Mouse (Mus musculus) B cell, adult 2 months (primary cell): ENCODE measurements around the gene Atp13a2.

Experiments
- DNase-seq, 2 experiments: peaks; one replicate each; pipeline ENCODE4 v3.0.0; 2022

Gene Atp13a2

GRCm38 (mm10) chr4:140986711-140987395, at the start of gene Atp13a2:
Gene Atp13a2 (plus strand): TSS chr4:140986873.
- peak; percentile 91 to 93 for DNase-seq

GRCm38 (mm10) chr4:140944356-140944755, 42.3 kb upstream of the Atp13a2 start:
- peak; percentile 78 to 81 for DNase-seq

GRCm38 (mm10) chr4:140944961-140945442, 41.7 kb upstream of the Atp13a2 start:
- DNase-seq = peak; percentile 78 to 79

- DNase-seq = no peak
Measured at GRCm38 (mm10) chr4:140945571-140945970, 41.1 kb upstream of the Atp13a2 start.

- DNase-seq = no peak
Measured at GRCm38 (mm10) chr4:140946048-140946447, 40.6 kb upstream of the Atp13a2 start.

GRCm38 (mm10) chr4:140946580-140947205, 40.0 kb upstream of the Atp13a2 start:
- DNase-seq = no peak

GRCm38 (mm10) chr4:140947487-140948440, 38.9 kb upstream of the Atp13a2 start:
- peak in 1 of 2 experiments; percentile 43 for DNase-seq

- DNase-seq = peak in 1 of 2 experiments; percentile 34
Measured at GRCm38 (mm10) chr4:140948481-140948880, 38.2 kb upstream of the Atp13a2 start.

GRCm38 (mm10) chr4:140949052-140949451, 37.6 kb upstream of the Atp13a2 start:
- peak; percentile 59 to 62 for DNase-seq

- DNase-seq = no peak
Measured at GRCm38 (mm10) chr4:140949616-140950015, 37.1 kb upstream of the Atp13a2 start.

GRCm38 (mm10) chr4:140950574-140950973, 36.1 kb upstream of the Atp13a2 start:
- no peak for DNase-seq

GRCm38 (mm10) chr4:140951861-140952641, 34.6 kb upstream of the Atp13a2 start:
- peak; percentile 72 to 74 for DNase-seq

- DNase-seq = no peak
Measured at GRCm38 (mm10) chr4:140957131-140957702, 29.5 kb upstream of the Atp13a2 start.

GRCm38 (mm10) chr4:140957725-140958124, 28.9 kb upstream of the Atp13a2 start:
- DNase-seq = peak; percentile 91

- no peak for DNase-seq
Measured at GRCm38 (mm10) chr4:140958319-140958718, 28.4 kb upstream of the Atp13a2 start.

GRCm38 (mm10) chr4:140959128-140959679, 27.5 kb upstream of the Atp13a2 start:
- no peak for DNase-seq

- no peak for DNase-seq
Measured at GRCm38 (mm10) chr4:140959715-140960479, 26.8 kb upstream of the Atp13a2 start.

GRCm38 (mm10) chr4:140960781-140961466, 25.7 kb upstream of the Atp13a2 start, which contains the start of gene Sdhb:
Gene Sdhb (plus strand): TSS chr4:140961203.
- DNase-seq = peak; percentile 92 to 93

- DNase-seq = no peak
Measured at GRCm38 (mm10) chr4:140961467-140962206, 25.0 kb upstream of the Atp13a2 start.
